Mouse (Mus musculus): ENCODE measurements around the gene Nccrp1.

- no peak for TF ChIP-seq CTCF (IDR thresholded peaks at IDR 0.05; ENCODE audit: extremely low read depth, insufficient read depth, low read length)
- no peak for TF ChIP-seq POLR2A (IDR thresholded peaks at IDR 0.05; ENCODE audit: extremely low read depth, insufficient read depth, low read length)
Observed at GRCm38 (mm10) chr7:28562951-28563350, 15.9 kb upstream of the Nccrp1 start.

Measured in cortical plate, adult 2 months (tissue).